Mouse (Mus musculus): ENCODE data around the gene Copa. TPM values are rescaled to one million over a fixed set of nuclear protein-coding genes. Genes with fewer than 3 reads are reported as not detected.

Gene Copa
- total and polyA plus RNA-seq, 3 experiments = 81.2 to 118 (median 92.3) TPM

DNA sequence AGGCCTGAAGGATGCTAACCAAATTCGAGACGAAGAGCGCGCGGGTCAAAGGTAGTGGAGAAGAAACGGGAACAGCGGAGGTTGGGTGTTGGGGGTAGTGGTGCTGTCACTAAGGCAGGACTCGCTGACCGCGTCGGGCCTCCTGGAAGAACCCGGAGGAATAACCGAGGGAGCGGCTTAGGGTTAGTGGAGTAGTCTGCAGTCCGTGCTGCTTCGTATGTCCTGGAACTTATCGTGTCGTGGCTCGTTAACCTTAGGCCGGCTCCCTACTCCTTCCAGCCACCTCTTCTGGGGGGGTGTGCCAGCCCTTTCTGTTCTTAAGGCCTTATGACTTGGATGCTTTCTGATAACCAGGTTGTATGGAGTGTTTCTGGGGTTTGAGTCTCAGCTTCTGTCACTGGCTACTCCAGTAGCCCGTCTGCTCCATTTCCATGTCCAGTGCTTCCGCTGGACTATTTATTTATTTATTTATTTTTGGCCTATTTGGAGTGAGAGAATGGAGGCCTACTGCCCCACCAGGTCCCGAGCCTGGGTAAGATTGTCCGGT lies 643 bp downstream of the Copa start:
- Histone ChIP-seq H3K9ac (ENCODE audit: control insufficient read depth, low read depth, low read length, poor library complexity, severe bottlenecking) (peak overlapping the region; percentile 92), H3K4me1 (ENCODE audit: control insufficient read depth in 1 of 2, insufficient read depth in 2 of 2, low read length in 2 of 2) (peaks cover 8 to 9% of the 10 kb centered on the region in 2 experiments), H3K4me3 (ENCODE audit: control insufficient read depth in 1 of 2, insufficient read depth in 1 of 2, low read depth in 2 of 2, low read length in 2 of 2) (peak overlapping the region; percentile 94 to 98), H3K9me3 (replicated peaks; ENCODE audit: insufficient read depth, low read length) (no peaks in the 10 kb centered on the region), H3K79me2 (ENCODE audit: control insufficient read depth, insufficient read depth, low read length, poor library complexity) (peaks cover 44% of the 10 kb centered on the region), H3K27ac (ENCODE audit: control insufficient read depth, low read depth, low read length) (peak overlapping the region; percentile 53), H3K27me3 (ENCODE audit: control insufficient read depth in 1 of 2, insufficient read depth in 2 of 2, low read length in 2 of 2) (no peaks in the 10 kb centered on the region), H3K36me3 (ENCODE audit: control insufficient read depth in 1 of 2, insufficient read depth in 2 of 2, low read length in 2 of 2) (peaks cover 0 to 23% of the 10 kb centered on the region in 2 experiments; a peak in 3 of 4 replicates)
- TF ChIP-seq POLR2A (IDR thresholded peaks at IDR 0.05; ENCODE audit: control insufficient read depth in 1 of 2, insufficient read depth in 1 of 2, low read depth in 1 of 2, low read length in 2 of 2, poor library complexity in 1 of 2) (peak in 1 of 2 experiments; percentile 82; a peak in 2 of 4 replicates), ETS1 (IDR thresholded peaks at IDR 0.05; ENCODE audit: low read depth, low read length) (no peak)
- no peak for DNase-seq (ENCODE audit: low read depth, low spot score)

DNA sequence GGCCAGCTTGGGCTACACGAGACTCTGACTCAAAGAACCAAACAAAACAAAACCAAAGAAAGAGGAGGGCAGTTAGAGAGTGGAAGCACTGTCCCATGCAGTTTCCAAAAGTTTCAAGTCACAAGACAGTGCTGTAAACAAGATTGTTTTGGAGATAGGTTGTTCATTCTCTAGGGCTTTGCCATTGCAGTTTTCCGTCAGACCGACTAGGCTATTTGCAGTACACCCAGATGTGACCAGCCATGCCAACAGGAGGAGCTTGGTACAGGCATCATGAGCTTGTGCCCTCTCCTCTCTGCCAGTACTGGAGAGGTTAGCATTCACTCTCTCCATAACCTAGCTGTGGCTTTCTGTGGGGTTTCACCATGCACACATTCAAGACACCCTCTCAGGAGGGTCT lies 11.2 kb downstream of the Copa start:
- no peak overlapping the region for H3K27ac ChIP-seq (ENCODE audit: control insufficient read depth, low read depth, low read length)
- peaks cover 3 to 5% of the 10 kb centered on the region in 2 experiments; a peak in 3 of 4 replicates for H3K4me1 ChIP-seq (ENCODE audit: control insufficient read depth in 1 of 2, insufficient read depth in 2 of 2, low read length in 2 of 2)
- no peaks in the 10 kb centered on the region for H3K9me3 ChIP-seq (replicated peaks; ENCODE audit: insufficient read depth, low read length)
- no peak overlapping the region for H3K9ac ChIP-seq (ENCODE audit: control insufficient read depth, low read depth, low read length, poor library complexity, severe bottlenecking)
- DNase-seq (ENCODE audit: low read depth, low spot score) = no peak
- H3K36me3 ChIP-seq (ENCODE audit: control insufficient read depth in 1 of 2, insufficient read depth in 2 of 2, low read length in 2 of 2) = peaks cover 18 to 26% of the 10 kb centered on the region in 2 experiments
- H3K27me3 ChIP-seq (ENCODE audit: control insufficient read depth in 1 of 2, insufficient read depth in 2 of 2, low read length in 2 of 2) = no peaks in the 10 kb centered on the region
- TF ChIP-seq MAFK (IDR thresholded peaks at IDR 0.05; ENCODE audit: borderline replicate concordance, low read depth, low read length) (no peak), ZC3H11A (IDR thresholded peaks at IDR 0.05; ENCODE audit: low read depth, low read length) (no peak), MXI1 (IDR thresholded peaks at IDR 0.05; ENCODE audit: low read depth, low read length) (no peak), ZKSCAN1 (IDR thresholded peaks at IDR 0.05; ENCODE audit: low read depth, low read length) (no peak), RAD21 (IDR thresholded peaks at IDR 0.05; ENCODE audit: low read depth, low read length) (no peak)
- no peak overlapping the region for H3K4me3 ChIP-seq (ENCODE audit: control insufficient read depth in 1 of 2, insufficient read depth in 1 of 2, low read depth in 2 of 2, low read length in 2 of 2)
- peaks cover 1% of the 10 kb centered on the region; the same call in 1 of the 2 replicates for H3K79me2 ChIP-seq (ENCODE audit: control insufficient read depth, insufficient read depth, low read length, poor library complexity)

DNA sequence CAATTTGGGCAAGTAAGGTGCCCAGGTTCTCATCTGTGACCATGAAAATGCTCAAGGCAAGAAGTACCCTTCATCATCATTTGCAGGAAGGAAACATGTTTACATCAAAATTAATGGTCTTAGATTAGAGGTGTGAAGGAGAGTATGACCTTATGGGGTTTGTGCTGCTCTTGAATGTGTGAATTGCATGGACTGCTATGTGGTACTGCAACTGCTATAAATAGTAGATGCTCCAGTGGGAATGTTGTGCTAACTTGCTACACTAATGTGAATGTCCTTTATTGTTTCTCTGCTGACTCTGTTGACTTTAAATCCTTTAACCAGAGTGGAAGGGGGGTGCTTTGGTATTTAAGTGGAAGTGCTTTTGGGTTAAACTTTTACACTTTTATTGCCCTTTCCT lies 12.0 kb downstream of the Copa start:
- no peak for DNase-seq (ENCODE audit: low read depth, low spot score)
- Histone ChIP-seq H3K9me3 (replicated peaks; ENCODE audit: insufficient read depth, low read length) (no peaks in the 10 kb centered on the region), H3K79me2 (ENCODE audit: control insufficient read depth, insufficient read depth, low read length, poor library complexity) (peaks cover 1% of the 10 kb centered on the region; the same call in 1 of the 2 replicates), H3K4me1 (ENCODE audit: control insufficient read depth in 1 of 2, insufficient read depth in 2 of 2, low read length in 2 of 2) (peaks cover 3 to 5% of the 10 kb centered on the region in 2 experiments; a peak in 3 of 4 replicates), H3K9ac (ENCODE audit: control insufficient read depth, low read depth, low read length, poor library complexity, severe bottlenecking) (no peak overlapping the region), H3K27me3 (ENCODE audit: control insufficient read depth in 1 of 2, insufficient read depth in 2 of 2, low read length in 2 of 2) (no peaks in the 10 kb centered on the region), H3K27ac (ENCODE audit: control insufficient read depth, low read depth, low read length) (no peak overlapping the region), H3K36me3 (ENCODE audit: control insufficient read depth in 1 of 2, insufficient read depth in 2 of 2, low read length in 2 of 2) (peaks cover 18 to 24% of the 10 kb centered on the region in 2 experiments), H3K4me3 (ENCODE audit: control insufficient read depth in 1 of 2, insufficient read depth in 1 of 2, low read depth in 2 of 2, low read length in 2 of 2) (no peak overlapping the region)
- TF ChIP-seq JUND (IDR thresholded peaks at IDR 0.05; ENCODE audit: low read depth, low read length) (no peak), RAD21 (IDR thresholded peaks at IDR 0.05; ENCODE audit: low read depth, low read length) (no peak), CHD2 (IDR thresholded peaks at IDR 0.05; ENCODE audit: low read length) (no peak), HCFC1 (IDR thresholded peaks at IDR 0.05; ENCODE audit: low read depth, low read length) (no peak), MAX (IDR thresholded peaks at IDR 0.05; ENCODE audit: low read length) (no peak), POLR2A (IDR thresholded peaks at IDR 0.05; ENCODE audit: control insufficient read depth in 1 of 2, insufficient read depth in 1 of 2, low read depth in 1 of 2, low read length in 2 of 2, poor library complexity in 1 of 2) (no peak), USF2 (IDR thresholded peaks at IDR 0.05; ENCODE audit: borderline replicate concordance in 1 of 2, insufficient read depth in 1 of 2, low read depth in 1 of 2, low read length in 2 of 2) (no peak), CTCF (IDR thresholded peaks at IDR 0.05 in 2 of 3, conservative IDR thresholded peaks at IDR 0.05 in 1 of 3; ENCODE audit: control insufficient read depth in 1 of 3, insufficient read depth in 1 of 3, low read depth in 2 of 3, low read length in 3 of 3, poor library complexity in 1 of 3, severe bottlenecking in 1 of 3) (no peak), POLR2AphosphoS2 (IDR thresholded peaks at IDR 0.05; ENCODE audit: low read length) (no peak)
